Mouse (Mus musculus) liver, embryonic 12.5 days (tissue): ENCODE data around the gene Psmb5. TPM values are rescaled to one million over a fixed set of nuclear protein-coding genes. Genes with fewer than 3 reads are reported as not detected.

Source experiments
- ATAC-seq: fragments of 200-750 bp; cut with Nextera tagmentation; 2 replicates; pipeline ENCODE4 v1.8.0; 2017; ENCODE audit warnings: moderate number of reproducible peaks, mild to moderate bottlenecking, moderate library complexity
- H3K27ac ChIP-seq: fragments of 300-500 bp; sonication (generic); 2 replicates; pipeline ENCODE4 v1.5.1; 2016; ENCODE audit warnings: mild to moderate bottlenecking
- H3K27me3 ChIP-seq: fragments of 300-500 bp; sonication (generic); replicated peaks from 2 replicates; pipeline ENCODE4 v1.6.1; 2016; ENCODE audit warnings: mild to moderate bottlenecking, moderate library complexity
- H3K36me3 ChIP-seq: fragments of 300-500 bp; sonication (generic); 2 replicates; pipeline ENCODE4 v1.6.1; 2016; ENCODE audit warnings: mild to moderate bottlenecking, moderate library complexity
- H3K4me1 ChIP-seq: fragments of 300-500 bp; sonication (generic); 2 replicates; pipeline ENCODE4 v1.6.1; 2016
- H3K4me2 ChIP-seq: fragments of 300-500 bp; sonication (generic); 2 replicates; pipeline ENCODE4 v1.6.1; 2016; ENCODE audit warnings: mild to moderate bottlenecking, moderate library complexity
- H3K4me3 ChIP-seq: fragments of 300-500 bp; sonication (generic); 2 replicates; pipeline ENCODE4 v1.5.1; 2016; ENCODE audit warnings: mild to moderate bottlenecking, moderate library complexity
- H3K9ac ChIP-seq: fragments of 300-500 bp; sonication (generic); 2 replicates; pipeline ENCODE4 v1.6.1; 2016; ENCODE audit warnings: mild to moderate bottlenecking, moderate library complexity
- H3K9me3 ChIP-seq: fragments of 300-500 bp; sonication (generic); replicated peaks from 2 replicates; pipeline ENCODE4 v1.6.1; 2016; ENCODE audit warnings: mild to moderate bottlenecking, moderate library complexity
- WGBS: fragments of 180-500 bp; shearing (Covaris S2); methylation state at CpG from one replicate; pipeline ENCODE4 v1.1.7; 2016; ENCODE audit not compliant: insufficient replicate concordance; 5-methylcytosine and 5-hydroxymethylcytosine counted together
- microRNA counts: library from miRNA; unstranded; fragments of <30 nt; microRNA quantifications from one replicate; lab custom pipeline; 2017
- microRNA-seq: library from miRNA; unstranded; fragments of <30 nt; microRNA quantifications from one replicate; pipeline ENCODE4, GENCODE M21; 2017
- polyA plus RNA-seq: library from polyadenylated mRNA; unstranded; fragments of >200 nt; fragmentation: Nextera tagmentation; extraction: Ambion mirVana; gene quantifications from 2 replicates; pipeline ENCODE4 v1.2.1, GENCODE M21; 2016

The Psmb5 gene
- polyA plus RNA-seq, 1 experiment from 2014 or later = 292 TPM

DNA sequence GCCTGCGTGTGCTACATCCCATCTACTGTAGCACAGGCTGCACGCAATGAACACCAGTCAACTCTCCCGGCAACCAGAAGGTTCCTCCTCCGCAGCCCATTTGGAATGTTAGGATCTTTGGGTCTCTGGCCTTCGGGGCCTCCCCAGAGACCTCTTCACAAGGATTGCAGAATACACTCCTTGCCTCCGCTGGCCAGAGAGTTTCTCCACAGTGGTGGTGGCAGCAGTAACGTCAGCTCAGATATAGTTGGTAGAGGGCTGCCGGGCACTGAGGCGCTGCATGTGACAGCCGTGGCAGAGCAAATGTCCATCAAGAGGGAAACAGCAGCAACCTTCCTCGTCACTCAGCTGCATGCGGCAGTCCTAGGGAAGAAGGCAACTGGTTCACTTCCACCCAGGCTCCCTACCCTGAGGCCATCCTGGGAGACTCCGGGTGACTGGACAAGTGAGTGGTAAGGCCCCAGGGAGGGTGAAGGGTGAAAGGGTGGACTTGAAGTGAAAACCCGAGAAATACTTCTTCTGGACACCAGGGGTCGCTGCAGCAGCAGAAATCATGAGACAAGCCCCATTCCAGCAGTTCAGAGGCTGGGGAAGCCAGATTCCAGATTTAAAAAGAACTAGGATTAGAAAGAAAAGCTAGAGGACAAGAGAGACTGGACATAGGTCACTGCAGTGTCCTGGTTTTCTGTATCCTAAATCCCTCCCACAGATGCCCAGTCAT is 49.0 kb downstream of the Psmb5 start:
- no peak overlapping the region for H3K9ac ChIP-seq
- H3K4me3 ChIP-seq = no peak overlapping the region
- H3K27me3 ChIP-seq = peaks cover 36% of the 10 kb centered on the region
- 66% methylated on average over 15 of the region's 15 CpGs for WGBS
- no peak for ATAC-seq
- peaks cover 28% of the 10 kb centered on the region for H3K4me1 ChIP-seq
- no peaks in the 10 kb centered on the region for H3K9me3 ChIP-seq
- H3K27ac ChIP-seq = no peak overlapping the region
- peaks cover 27% of the 10 kb centered on the region for H3K36me3 ChIP-seq
- no peak overlapping the region for H3K4me2 ChIP-seq

MicroRNA genes within 50 kb of the gene (microRNA counts, 519-probe panel; counts per million panel counts)
- 582 counts per million, percentile 70 among the panel's probes with 10 or more counts for microRNA mmu-miR-686 (lab: Ali Mortazavi, UCI)

Small RNA genes within 50 kb of the gene (microRNA-seq; reads per million reads assigned to microRNA genes)
- gene Mir686 (not detected), gene Mir6948 (not detected)

Other genes starting within 250 kb of the Psmb5 start
- 8.4 and 8.5 TPM in 2 replicates for gene Slc7a7, start 200.2 kb downstream of the Psmb5 start, polyA plus RNA-seq
- gene Mrpl52, start 191.1 kb downstream of the Psmb5 start, polyA plus RNA-seq = 269 and 282 TPM in 2 replicates
- 36.7 and 38.2 TPM in 2 replicates for gene Mmp14, start 186.4 kb downstream of the Psmb5 start, polyA plus RNA-seq
- 31.2 and 32.9 TPM in 2 replicates for gene Lrp10, start 153.9 kb downstream of the Psmb5 start, polyA plus RNA-seq
- gene Rem2, start 141.9 kb downstream of the Psmb5 start, polyA plus RNA-seq = 0.19 and 0.39 TPM in 2 replicates
- gene Prmt5, start 100.5 kb downstream of the Psmb5 start, polyA plus RNA-seq = 60.6 and 61.1 TPM in 2 replicates
- gene Haus4, start 63.4 kb downstream of the Psmb5 start, polyA plus RNA-seq = 49.3 and 52.0 TPM in 2 replicates
- gene Ajuba, start 40.5 kb downstream of the Psmb5 start, polyA plus RNA-seq = 10.4 and 12.7 TPM in 2 replicates
- gene 4931414P19Rik, start 12.0 kb downstream of the Psmb5 start, polyA plus RNA-seq = 3.7 and 4.1 TPM in 2 replicates
- not detected in 2 replicates for gene Psmb11, start 3.4 kb upstream of the Psmb5 start, polyA plus RNA-seq
- gene Gm17606, start 22.9 kb upstream of the Psmb5 start, polyA plus RNA-seq = not detected in 2 replicates
- gene Cdh24, start 23.3 kb upstream of the Psmb5 start, polyA plus RNA-seq = 0.61 and 1.0 TPM in 2 replicates
- gene 1700123O20Rik, start 68.2 kb upstream of the Psmb5 start, polyA plus RNA-seq = 51.6 and 53.9 TPM in 2 replicates
- gene Acin1, start 68.9 kb upstream of the Psmb5 start, polyA plus RNA-seq = 74.1 and 76.0 TPM in 2 replicates
- 0.05 TPM in 1 of 2 replicates, not detected in the other for gene Gm29776, start 80.8 kb upstream of the Psmb5 start, polyA plus RNA-seq
- gene Cebpe, start 94.2 kb upstream of the Psmb5 start, polyA plus RNA-seq = 3.3 and 3.7 TPM in 2 replicates
- gene Slc7a8, start 163.9 kb upstream of the Psmb5 start, polyA plus RNA-seq = 2.8 and 3.4 TPM in 2 replicates
- not detected in 2 replicates for gene Rnf212b, start 196.1 kb upstream of the Psmb5 start, polyA plus RNA-seq